Mouse (Mus musculus): ENCODE measurements around the gene Zfp639.

The Zfp639 gene

DNA sequence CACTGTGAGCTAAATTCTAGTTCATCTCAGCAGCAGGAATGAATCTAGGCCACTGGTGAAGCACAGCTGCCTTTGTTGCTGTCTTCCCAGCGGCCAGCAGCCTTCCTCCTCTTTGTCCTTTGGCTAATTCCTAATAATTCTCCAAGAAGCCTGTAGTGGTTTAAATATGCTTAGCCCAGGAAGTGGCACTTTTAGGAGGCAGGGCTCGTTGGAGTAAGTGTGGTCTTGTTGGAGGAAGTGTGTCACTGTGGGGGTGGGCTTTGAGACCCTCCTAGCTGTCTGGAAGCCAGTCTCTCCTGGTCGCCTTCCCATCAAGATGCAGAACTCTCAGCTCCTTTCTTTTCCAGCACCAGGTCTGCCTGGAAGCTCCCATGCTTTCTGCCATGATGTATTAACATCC is 4.2 kb upstream of the Zfp639 start:
- no peak for DNase-seq (ENCODE audit: inconsistent ontology term)

DNA sequence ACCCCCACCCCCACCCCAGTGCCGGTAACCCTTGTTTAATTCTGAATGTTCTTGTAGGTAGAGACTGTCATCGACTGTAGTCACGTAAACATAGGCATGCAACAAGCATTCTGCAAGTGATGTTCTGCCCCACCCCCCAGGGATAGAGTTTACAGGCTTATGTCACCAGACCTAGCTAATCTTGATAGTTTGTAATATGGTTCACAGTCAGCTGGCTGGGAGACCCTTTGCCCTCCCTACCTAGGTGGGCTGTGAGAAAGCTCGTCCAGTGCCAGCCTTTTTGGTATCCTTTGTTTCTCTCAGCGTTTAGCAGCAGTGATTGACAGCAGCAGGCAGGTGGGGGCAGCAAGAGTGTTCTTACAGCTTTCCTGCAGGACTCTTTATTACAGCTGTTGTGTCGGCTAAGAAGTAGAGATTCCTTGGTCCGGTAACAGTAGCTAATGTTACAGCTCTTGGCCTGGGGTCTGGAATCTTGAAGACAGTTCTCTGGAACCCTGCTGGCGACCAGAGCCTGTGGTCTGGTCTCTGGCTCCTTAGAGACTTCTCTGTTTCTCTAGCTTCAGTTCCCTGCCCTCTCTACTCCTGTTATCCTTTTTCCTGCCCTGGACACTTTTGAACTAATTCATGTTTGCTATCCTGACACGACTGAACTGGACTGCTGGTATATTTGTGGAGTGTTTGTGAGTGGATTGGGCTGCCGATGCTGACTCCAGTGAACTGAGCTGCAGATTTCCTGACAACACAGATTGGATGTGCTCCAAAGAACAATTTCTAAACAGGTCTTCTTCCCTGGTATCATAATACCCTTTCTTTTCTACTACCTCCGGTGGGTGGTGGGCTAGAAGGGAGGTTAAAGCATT is 3.5 kb upstream of the Zfp639 start:
- DNase-seq (ENCODE audit: inconsistent ontology term) = no peak

DNA sequence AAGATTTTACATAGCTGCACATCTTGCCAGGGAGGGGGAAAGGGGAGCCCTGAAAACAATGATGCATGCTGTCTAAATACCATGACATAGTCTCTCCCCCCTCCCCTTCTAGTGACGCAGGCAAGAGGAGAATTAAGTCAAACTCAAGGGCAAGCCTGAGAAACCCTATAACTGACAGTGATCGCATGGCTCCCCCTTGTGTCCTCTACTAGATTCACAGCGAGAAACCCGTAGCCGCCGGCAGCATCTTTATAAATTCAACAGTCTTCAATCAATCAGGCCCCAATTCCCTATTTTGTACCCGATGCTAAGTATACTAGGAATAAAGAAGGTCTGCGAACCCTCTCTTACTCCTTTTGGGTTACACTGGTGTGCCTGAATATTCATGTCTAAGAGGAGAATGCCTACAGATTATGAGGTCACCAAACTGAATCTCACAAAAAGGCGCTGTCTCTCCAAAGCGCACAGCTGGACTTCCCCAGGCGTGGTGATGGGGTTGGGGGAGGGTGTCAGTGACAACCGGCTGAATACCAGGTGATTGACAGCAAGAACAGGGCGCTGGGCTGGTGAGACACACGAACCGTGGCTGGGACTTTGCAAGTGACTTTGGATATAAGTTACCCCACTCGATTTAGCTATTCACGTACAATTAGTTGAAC is 1.3 kb upstream of the Zfp639 start:
- DNase-seq (ENCODE audit: inconsistent ontology term) = peak; percentile 78

DNA sequence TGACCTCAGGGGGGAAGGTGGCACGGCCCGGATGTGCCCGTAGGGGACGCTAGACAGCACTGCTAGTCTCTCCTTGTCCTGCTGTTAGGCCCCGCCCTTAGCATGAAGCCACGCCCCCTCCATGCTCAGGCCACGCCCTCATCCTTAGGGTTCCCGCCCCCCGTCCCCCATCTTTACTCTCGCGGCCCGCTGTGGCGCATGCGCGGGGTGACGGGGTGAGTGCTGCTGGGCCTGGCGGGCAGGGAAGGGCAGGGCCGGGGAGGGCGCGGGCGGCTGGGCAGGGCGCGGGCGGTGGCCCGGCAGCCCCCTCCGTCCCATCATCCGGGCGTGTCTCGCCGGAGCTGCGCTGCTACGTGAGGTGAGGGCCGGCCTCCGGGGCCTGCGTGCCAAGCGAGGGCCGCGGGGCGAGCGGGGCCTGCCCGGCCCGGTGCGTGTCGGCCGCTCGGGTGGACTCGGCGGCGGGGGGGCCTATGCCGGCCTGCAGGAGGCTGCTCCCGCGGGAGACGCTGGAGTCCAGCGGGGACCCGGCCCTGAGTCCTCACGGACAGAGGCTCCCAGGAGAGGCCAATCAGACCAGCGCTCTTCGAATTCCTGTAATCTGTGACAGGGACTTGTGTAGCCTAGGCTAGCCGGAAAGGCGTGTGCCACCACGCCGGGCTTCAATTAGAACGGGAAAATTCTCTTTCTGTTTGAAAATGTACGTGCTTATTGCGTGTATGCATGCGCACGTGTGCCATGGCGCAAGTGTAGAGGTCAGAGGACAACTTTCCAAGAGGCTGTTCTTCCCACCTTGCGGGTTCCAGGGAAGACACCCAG is 524 bp downstream of the Zfp639 start:
- DNase-seq (ENCODE audit: inconsistent ontology term) = peak; percentile 99

DNA sequence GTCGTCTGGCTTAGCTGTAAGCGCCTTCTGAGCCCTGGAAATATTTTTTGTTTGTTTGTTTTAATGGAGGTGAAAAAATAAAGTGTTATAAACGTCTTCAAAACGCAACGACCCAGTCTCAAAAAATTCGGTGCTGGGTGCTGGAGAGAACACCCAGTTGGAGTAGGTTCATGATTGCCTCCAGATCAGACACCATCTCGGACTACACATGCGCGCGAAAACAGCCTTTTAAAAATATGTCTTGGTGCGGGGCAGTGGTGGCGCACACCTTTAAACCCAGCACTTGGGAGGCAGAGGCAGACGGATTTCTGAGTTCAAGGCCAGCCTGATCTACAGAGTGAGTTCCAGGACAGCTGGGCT is 1.1 kb downstream of the Zfp639 start:
- DNase-seq (ENCODE audit: inconsistent ontology term) = peak; percentile 20

DNA sequence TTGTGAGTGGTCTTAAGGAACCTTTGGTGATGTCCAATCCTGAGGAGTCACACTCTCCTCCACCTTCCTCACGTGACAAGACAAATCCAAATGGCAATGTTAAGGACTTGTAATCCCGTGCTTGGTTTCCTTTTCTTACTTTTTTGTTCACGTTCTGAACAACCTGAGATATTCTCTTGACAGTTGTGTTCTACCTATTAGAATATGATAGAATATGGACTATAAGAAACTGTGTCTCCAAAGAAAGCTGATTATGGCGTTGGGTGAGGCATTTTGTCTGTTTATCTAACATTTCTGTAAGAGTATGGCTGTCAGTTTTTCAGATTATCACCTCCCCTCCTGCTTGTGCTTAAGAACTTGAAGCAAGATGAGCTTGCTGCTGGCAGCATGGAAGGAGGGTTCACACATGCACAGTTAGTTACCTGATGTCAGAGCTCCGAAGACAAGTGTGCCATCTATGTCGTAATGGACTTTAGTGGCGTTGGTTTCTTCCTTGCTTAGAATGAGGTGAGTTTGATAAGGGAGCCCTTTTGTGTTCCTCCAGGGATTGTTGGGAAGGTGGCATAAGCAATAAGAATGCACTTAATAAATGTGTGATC is 2.7 kb downstream of the Zfp639 start:
- no peak for DNase-seq (ENCODE audit: inconsistent ontology term)

DNA sequence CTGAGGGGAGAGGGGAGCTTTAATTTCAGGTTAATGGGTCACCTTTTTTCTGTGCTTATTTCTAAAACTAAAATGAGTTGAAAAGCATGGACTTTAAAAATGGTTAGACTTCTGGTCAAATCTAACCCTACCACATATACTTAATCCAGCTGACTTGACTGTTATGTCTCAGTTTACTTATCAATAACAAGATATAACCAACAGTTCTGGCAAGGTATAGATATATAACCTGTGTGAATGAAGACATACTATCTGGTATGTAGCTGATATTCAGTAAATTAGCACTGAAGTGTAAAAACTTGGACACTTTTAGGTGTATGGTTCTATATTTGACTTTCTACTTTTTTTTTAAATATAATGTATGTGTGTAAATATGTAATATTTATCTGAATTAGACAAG is 3.5 kb downstream of the Zfp639 start:
- DNase-seq (ENCODE audit: inconsistent ontology term) = no peak

DNA sequence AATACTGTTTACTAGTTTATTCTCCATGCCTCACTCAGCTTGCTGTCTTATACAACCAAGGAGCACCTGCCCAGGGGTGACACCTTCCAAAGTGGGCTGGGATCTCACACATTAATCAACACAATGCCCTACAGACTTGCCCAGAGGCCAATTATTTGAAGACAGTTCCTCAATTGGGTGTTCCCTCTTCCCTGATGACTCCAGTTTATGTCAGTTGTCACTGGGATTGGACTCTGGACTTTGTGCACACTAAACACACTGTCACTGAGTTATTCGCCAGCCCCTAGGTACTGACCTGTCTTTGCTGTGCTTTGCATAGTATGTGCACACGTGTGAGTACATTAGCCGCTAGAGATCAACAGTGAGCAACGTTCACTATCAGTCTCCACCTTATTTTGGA is 17.1 kb downstream of the Zfp639 start:
- DNase-seq (ENCODE audit: inconsistent ontology term) = no peak

DNA sequence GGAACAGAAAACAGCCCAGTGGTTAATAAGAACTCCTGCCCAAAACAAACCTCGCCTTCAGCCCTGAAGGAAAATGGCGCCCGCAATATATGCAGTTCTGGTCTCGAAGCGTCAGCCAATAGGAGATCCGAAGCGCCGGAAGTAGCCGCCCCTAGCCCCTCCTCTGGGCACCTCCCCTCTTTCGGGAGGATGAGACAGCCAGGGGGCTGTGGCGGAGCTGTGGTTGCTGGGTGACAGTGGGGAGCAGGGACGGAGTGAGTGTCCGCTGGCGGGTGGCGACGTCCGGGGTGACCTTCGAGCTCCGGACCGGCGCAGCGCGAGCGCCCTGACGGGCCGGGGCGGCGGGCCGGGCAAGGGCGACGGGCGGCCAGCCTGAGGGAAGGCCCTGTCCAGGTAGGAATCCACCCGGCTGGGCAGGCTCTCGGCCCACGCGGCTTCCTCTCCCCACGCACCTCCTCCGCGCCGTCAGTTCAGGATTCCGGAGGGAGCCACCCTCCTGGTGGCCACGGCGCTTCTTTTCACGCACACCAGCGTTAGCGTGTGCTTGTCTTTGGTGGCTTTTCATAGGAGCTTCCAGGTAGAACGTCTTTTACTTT is 19.3 kb downstream of the Zfp639 start, which contains the start of gene Mfn1:
Mfn1 (plus strand) TSS at position 163 of the 596 bp plus-strand sequence.
- peak; percentile 97 for DNase-seq (ENCODE audit: inconsistent ontology term)

DNA sequence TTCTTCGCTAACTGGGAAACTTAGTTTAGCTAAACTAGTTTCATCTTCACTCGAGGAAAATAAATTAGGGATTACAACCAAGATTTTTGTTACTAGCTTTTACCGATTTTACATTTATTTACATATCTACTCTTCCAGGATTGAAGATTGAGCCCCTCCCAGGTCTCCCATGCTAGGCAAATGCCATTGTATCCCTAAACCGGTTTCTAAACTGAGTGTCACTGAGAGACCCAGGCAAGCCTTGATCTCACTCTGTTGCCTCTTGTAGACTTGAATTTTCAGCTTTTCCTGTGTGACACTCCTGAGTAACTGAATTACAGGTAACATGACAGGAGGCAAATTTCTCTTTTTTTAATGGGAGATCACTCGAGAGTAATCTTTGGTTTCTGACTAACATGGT is 20.0 kb downstream of the Zfp639 start:
- no peak for DNase-seq (ENCODE audit: inconsistent ontology term)

DNA sequence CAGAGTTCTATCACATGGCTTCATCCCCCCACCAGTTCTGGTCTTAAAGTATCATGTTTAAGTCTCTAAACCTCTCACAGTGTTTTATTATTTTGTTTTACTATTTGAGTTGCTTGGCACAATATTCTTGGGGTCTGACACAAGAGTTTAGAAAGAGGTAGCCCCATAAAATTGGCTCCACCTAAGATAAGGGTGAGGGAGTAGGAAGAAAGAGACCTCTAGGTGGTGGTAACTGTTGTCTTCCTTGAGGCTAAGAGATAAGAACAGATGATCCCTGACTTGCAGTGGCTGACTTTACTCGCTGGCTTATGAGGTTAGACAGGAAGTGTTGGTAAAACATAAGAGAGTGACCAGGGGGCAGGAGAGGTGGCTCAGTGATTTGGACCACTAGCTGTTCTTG is 25.6 kb downstream of the Zfp639 start:
- no peak for DNase-seq (ENCODE audit: inconsistent ontology term)

DNA sequence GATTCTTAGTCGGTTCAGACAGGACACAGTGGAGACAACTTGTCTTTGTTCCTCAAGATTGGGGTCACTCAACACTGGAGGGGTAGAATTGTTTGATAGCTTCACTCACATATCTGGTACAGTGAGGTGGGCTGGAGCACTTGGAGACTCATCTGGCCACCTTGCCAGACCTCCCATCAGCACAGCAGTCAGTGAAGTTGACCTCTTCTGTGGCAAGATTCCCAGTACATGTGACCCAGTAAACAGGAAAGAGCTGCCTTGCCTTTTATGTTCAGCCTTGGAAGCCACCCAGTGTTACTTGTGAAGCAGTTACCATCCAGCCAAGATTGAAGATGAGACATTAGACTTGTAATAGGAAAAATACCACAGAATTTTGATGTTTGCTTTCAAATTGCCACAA is 27.5 kb downstream of the Zfp639 start:
- DNase-seq (ENCODE audit: inconsistent ontology term) = peak; percentile 93

DNA sequence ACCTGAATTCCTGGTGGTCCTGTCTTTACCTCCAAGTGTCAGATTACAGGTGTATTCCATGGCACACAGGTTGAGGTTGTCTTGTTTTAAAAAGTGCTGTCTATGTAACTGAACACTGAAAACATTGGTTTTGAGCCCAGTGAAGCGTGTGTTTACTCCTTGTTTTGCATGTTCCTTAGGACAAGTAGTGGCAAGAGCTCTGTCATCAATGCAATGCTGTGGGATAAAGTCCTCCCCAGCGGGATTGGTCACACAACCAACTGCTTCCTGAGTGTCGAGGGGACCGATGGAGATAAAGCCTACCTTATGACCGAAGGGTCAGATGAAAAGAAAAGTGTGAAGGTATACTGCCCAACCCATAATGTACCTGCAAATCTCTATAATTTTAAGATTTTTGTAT is 28.0 kb downstream of the Zfp639 start:
- no peak for DNase-seq (ENCODE audit: inconsistent ontology term)

DNA sequence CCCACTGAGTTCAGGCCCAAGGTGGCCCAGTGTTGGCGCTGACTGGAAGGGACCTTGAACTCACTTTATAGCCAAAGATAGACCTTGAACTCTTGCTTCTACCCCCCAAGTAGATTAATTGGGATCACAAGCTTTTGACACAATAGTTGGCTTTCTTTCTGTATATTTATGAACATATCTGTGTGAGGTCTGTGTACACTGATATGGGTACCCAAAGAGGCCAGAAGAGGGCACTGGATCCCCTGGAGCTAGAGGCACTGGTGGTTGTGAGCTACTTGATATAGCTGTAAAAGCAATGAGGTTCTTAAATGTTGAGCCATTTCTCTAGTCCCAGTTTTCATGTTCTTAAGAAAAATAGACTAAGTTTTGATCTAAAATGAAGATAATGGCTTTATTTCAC is 43.0 kb downstream of the Zfp639 start:
- DNase-seq (ENCODE audit: inconsistent ontology term) = no peak

DNA sequence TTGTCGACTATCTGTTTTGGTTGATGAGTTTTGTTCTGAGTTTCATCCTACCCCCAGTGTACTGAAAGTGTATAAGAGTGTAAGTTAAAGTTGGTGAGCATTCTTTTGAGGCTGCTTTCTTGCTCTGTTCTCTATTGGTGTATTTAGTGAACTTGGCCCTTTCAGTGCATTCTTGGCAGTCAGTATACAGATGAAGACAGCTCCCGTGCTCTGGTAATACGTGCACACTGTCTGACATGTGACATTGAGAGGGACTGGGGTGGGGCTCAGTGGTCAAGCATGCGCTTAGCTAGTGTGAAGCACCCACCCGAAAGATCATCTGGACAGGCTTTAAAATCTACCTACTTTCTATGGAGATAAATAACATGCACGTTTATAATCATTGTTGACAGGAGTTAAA is 53.3 kb downstream of the Zfp639 start:
- DNase-seq (ENCODE audit: inconsistent ontology term) = no peak

All from Muller cell, postnatal 12 days (primary cell).